Mouse (Mus musculus): ENCODE data around the gene Elf5. TPM values are rescaled to one million over a fixed set of nuclear protein-coding genes. Genes with fewer than 3 reads are reported as not detected.

The Elf5 gene
- polyA plus RNA-seq, 1 experiment, result not detected

DNA sequence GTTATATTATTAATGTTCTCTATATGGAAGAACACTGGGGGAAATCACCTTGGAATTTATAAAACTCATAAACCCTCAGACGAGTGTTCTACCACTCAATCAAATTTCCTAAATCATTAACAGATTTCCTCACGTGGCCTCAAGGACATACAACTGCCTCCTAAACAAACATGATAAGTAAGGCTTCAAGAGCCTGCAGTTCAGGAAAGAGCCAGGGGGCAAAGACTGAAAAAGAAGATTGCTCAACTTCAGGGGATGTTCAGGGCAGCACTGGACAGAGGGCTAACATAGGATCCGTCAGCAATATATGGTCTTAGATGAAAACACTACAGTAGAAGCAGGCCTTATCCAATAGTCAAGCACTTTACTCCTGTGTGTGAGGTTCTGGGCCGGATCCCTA is 66.0 kb downstream of the Elf5 start:
- Histone ChIP-seq H3K27ac (replicated peaks; ENCODE audit: low read depth, low read length) (no peak overlapping the region), H3K4me3 (ENCODE audit: insufficient read depth, low read depth, low read length) (no peak overlapping the region), H3K4me1 (ENCODE audit: control insufficient read depth, insufficient read depth, insufficient read length, low read length) (peaks cover 15% of the 10 kb centered on the region)

DNA sequence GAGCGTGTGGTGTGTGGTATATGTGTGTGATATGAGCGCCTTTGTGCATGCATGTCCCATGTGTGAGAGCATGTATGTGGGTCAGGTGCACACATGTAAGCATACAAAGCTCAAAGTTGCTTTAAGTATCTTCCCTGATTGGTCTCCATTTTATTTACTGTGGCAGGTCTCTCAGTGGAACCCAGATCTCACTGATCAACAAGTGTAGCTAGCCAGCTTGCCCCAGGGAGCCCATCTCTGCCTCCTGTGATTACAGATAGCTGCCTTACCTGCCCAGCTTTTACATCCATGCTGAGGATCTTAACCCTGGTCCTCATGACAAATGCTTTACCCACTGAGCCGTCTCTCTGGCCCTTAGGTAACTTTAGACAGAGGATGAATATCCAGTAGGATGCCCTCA is 66.8 kb downstream of the Elf5 start:
- Histone ChIP-seq H3K27ac (replicated peaks; ENCODE audit: low read depth, low read length) (no peak overlapping the region), H3K4me1 (ENCODE audit: control insufficient read depth, insufficient read depth, insufficient read length, low read length) (peaks cover 20% of the 10 kb centered on the region), H3K4me3 (ENCODE audit: insufficient read depth, low read depth, low read length) (no peak overlapping the region)

DNA sequence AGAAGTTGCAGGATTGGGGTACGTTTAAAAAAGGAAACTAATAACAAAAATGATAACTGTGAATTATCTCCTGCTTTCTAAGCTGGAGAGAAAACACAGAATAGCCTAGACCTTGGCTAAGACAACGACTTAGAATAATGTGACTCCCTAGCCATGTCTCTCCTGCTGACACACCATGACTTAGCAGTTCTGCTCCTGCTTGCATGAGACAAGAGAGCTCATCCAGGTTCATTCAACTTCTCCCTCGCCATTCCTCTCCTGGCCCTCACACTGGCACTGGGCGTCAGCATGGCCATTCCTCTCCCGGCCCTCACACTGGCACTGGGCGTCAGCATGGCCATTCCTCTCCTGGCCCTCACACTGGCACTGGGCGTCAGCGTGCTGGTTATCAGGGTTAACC is 68.8 kb downstream of the Elf5 start:
- H3K27ac ChIP-seq (replicated peaks; ENCODE audit: low read depth, low read length), result peak overlapping the region; percentile 38

DNA sequence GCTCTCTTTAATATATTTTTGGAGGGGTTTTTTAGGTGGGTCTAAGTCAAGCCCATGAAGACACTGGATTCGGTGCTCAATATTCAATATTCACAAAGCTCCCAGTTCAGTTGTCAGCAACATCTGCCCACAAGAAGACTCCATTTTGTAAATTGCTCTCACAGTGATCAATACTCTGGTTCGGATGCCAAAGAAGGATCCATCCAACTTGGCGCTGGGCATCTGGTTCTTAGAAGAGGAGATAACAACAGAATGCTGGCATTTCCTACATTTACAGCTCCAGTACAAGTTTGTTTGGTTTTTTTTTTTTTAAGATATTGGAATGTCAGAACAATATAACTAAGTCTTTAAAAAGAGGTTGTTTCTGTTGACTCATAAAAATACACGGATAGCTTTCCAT is 69.4 kb downstream of the Elf5 start:
- Histone ChIP-seq H3K27ac (replicated peaks; ENCODE audit: low read depth, low read length) (peak overlapping the region; percentile 38; the same call in 1 of the 2 replicates), H3K4me1 (ENCODE audit: control insufficient read depth, insufficient read depth, insufficient read length, low read length) (peaks cover 20% of the 10 kb centered on the region), H3K4me3 (ENCODE audit: insufficient read depth, low read depth, low read length) (peak overlapping the region; percentile 3; the same call in 1 of the 2 replicates)

More for the DNA sequence above, 68.8 kb downstream of the Elf5 start:
- H3K4me1 ChIP-seq (ENCODE audit: control insufficient read depth, insufficient read depth, insufficient read length, low read length), result peaks cover 20% of the 10 kb centered on the region
- H3K4me3 ChIP-seq (ENCODE audit: insufficient read depth, low read depth, low read length), result 0 out of 2 replicates have a peak overlapping the region, but pooled peaks have one; percentile 3

DNA sequence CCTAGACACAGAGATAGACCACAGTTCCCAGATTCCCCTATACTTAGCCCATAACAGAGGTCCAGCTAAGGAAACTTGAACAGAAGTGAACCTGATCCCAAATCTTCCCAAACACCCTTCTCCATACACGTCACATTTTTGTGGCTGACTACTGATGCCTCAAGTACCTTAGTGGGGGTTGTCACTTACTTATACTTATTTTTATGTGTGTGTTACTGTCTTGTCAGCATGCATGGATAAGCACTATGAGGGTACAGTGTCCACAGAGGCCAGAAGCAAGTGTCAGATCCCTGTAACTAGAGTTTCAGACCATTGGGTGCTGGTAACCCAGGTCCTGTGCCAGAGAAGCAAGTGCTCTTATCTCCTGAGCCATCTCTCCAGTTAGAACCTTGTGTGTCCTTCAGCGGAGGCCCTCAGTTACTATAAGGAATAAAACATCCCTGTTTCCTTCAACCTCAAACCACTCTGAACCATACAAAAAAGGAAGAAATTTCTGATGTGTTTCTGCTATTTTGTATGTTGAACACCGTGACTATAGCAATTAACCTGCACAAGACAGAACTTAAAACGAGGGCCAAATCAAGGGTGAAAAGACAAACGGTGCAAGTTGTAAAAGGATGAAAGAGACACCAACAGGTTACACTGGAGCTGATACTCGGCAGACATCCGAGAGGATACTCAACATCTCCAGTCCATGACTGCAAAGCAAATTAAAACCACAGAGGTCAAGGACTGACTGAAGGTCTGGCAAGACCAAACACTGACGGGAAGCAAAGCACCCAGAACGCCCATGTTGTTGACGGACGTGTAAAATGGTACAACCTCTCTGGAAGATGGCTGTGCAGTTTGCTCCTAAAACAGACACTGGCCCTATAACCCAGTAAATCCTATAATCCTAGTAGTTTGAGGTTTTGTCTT is 70.1 kb downstream of the Elf5 start:
- H3K4me1 ChIP-seq (ENCODE audit: control insufficient read depth, insufficient read depth, insufficient read length, low read length), result peaks cover 20% of the 10 kb centered on the region
- peak overlapping the region; percentile 45 for H3K4me3 ChIP-seq (ENCODE audit: insufficient read depth, low read depth, low read length)
- H3K27ac ChIP-seq (replicated peaks; ENCODE audit: low read depth, low read length), result peak overlapping the region; percentile 46; the same call in 1 of the 2 replicates

DNA sequence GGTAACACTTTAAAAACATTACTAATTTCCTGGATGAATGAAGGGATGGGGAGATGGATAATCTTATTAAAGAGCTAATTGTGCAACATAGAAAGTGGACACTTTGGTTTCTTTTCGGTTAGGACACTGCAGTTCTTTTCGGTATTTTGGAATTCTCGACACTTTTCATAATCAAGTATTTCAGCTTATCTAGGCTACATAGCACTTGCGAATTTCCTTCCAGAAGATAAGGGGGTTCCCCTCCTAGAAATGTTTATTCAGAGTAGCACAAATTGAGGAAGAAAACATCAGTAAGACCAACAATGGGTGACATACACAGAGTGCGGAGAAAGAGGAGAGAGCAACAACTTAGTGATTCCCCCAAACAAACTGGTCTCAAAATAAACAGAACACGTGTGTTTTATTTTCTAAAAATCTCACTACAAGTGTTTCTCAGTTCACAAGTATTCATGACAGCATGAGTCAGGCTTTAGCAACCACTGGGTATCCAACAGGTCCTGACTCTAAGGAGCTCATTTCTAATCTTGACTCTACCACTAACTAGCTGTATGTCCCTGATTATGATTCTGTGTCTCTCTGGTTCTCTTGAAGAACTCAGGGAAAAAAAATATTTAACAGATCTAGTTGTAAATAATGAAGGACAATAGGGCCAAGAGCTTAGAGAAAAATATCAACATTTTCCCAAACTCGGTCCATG is 71.9 kb downstream of the Elf5 start:
- Histone ChIP-seq H3K4me1 (ENCODE audit: control insufficient read depth, insufficient read depth, insufficient read length, low read length) (peaks cover 17% of the 10 kb centered on the region), H3K27ac (replicated peaks; ENCODE audit: low read depth, low read length) (peak overlapping the region; percentile 14; the same call in 1 of the 2 replicates), H3K4me3 (ENCODE audit: insufficient read depth, low read depth, low read length) (peak overlapping the region; percentile 93)

DNA sequence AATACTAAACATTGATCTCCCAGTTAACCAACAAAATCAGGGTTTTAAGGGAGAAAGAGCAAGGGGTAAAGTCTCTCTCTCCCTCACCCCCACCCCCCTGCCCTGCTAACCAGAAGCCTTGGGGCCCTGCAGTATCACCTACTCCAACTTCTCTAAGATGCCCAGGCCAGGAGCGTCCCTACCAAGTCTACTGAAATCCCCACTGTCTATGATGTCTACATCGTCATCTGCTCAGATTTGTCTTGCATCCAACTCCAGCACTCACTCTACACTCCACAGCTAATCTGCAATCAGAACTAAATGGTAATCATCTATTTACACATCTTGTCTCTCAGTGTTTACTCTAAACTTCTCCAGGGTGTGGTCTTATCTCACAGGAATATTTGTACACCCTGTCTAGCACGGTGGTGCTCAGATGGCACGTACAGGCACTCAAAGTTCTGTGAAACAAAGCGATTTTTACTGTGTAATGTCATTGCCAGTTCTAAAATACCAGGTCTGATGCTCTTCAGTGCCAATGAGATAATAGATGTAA is 72.6 kb downstream of the Elf5 start:
- Histone ChIP-seq H3K4me1 (ENCODE audit: control insufficient read depth, insufficient read depth, insufficient read length, low read length) (peaks cover 17% of the 10 kb centered on the region), H3K27ac (replicated peaks; ENCODE audit: low read depth, low read length) (peak overlapping the region; percentile 14; the same call in 1 of the 2 replicates), H3K4me3 (ENCODE audit: insufficient read depth, low read depth, low read length) (peak overlapping the region; percentile 93)

DNA sequence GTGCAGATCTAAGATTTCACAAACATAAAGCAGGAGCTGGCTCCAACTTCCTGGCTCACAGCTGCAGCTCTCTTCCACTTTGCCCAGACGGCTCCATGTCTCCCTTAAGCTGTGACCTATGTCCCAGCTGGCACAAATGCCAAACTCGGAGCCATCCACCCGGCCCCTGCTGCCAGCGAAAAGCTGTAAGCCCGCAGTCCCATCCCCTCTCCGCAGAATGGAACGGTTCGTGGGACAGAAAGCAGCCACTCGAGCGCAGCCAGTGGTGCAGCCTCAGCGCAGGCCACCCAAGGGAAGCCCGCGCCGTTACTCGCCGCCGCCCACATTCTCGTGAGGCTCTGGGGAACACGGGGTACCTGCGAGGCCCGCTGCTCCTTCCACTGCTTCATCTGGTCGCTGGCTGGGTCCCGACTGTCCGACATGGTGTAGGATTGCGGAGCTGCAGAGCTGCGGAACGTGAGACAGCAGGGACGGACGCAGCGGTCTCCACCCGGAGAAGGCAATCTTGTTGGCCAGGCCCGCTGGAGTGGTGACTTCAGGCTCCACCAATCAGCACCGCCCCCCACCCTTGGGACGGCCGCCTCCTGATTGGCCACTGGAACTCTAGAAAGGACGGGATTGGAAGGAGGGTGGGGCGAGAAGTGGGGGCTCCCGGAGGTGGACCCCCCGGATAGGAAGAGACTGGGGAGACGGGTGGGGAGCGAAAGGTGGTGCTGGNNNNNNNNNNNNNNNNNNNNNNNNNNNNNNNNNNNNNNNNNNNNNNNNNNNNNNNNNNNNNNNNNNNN is 73.3 kb downstream of the Elf5 start, which contains the start of gene Cat:
Gene Cat, minus strand, starts transcription at position 544 of the 785 bp plus-strand sequence.
- peak within 1 kb of the TSS; percentile 93 for H3K4me3 ChIP-seq (ENCODE audit: insufficient read depth, low read depth, low read length)
- H3K4me1 ChIP-seq (ENCODE audit: control insufficient read depth, insufficient read depth, insufficient read length, low read length), result peaks cover 12% of the 10 kb centered on the region
- H3K27ac ChIP-seq (replicated peaks; ENCODE audit: low read depth, low read length), result peak within 1 kb of the TSS; percentile 96

DNA sequence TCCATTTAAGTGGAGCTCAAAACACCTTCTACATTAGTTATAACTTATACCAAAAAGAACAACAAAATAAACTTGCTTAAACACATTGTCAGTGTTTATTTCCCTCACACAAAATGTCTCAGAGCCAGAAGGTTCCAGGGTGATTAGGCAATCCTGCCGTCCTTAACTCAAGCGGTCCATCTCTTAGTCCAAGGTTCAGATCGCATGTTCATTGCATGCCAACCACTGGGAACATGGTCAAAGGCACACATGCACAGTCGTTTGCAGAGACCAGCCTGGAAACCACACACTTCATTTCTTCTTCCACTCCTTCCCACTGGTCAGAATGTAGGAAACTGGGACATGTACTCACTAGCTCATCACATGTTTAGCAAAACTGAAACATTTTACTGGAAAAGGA is 81.0 kb downstream of the Elf5 start:
- Histone ChIP-seq H3K27ac (replicated peaks; ENCODE audit: low read depth, low read length) (no peak overlapping the region), H3K4me3 (ENCODE audit: insufficient read depth, low read depth, low read length) (no peak overlapping the region)

DNA sequence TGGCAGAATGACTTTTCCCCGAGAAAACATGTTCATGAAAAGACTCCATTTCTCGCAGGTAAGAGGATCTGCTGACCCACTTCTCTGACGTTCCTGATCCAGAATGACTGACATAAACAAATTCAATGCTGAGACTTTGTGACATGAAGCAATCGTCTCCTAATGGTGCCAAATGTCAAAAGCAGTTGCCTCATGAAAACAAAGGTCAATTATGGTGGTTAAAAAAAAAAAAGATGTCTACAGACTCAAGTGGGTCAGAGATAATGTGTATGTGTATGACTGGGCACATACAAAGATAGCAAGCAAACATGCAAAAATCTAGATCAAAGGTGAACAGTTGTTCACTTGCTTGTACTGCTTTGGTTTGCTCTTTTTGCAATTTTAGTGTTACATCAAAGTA is 82.3 kb downstream of the Elf5 start:
- Histone ChIP-seq H3K4me1 (ENCODE audit: control insufficient read depth, insufficient read depth, insufficient read length, low read length) (peaks cover 4% of the 10 kb centered on the region; the same call in 1 of the 2 replicates), H3K27ac (replicated peaks; ENCODE audit: low read depth, low read length) (peak overlapping the region; percentile 86)

More for the DNA sequence above, 81.0 kb downstream of the Elf5 start:
- H3K4me1 ChIP-seq (ENCODE audit: control insufficient read depth, insufficient read depth, insufficient read length, low read length), result peaks cover 4% of the 10 kb centered on the region; the same call in 1 of the 2 replicates

DNA sequence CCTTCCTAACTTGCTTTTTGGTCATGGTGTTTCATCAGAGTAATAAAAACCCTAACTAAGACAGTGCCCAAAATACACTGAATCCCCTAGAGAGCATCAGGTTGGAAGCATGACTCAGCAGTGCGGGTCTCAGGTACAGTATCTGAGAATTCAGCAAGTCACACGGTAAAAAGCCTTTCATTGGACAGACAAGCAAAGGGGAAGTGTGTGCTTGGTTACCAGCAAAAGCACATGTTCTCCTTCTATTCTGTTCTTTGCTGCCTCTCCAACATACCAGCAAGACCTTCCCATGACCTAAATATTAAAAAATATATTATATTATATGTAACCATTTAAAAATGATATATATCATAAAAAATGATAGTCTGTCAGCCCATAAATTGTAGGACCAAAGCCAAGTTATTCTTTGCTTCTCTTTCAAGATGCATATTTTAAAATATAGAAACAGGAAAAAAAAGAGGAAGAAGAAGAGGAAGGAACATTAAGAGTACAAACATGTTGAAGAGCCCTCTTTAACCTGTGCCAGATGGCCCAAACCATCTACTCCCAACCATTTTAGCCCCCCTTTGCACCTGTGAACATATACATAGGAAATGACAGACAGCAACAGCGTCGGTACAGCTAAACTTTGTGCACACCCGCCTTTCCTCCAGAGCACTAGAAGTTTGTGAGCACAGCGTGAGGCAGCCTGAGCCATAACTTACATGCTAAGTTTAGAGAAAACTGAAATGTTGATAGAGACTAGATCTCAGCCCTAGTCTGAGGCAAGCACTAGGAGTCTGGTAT is 84.3 kb downstream of the Elf5 start:
- Histone ChIP-seq H3K27ac (replicated peaks; ENCODE audit: low read depth, low read length) (no peak overlapping the region), H3K4me3 (ENCODE audit: insufficient read depth, low read depth, low read length) (no peak overlapping the region), H3K4me1 (ENCODE audit: control insufficient read depth, insufficient read depth, insufficient read length, low read length) (peaks cover 4% of the 10 kb centered on the region; the same call in 1 of the 2 replicates)

More for the DNA sequence above, 82.3 kb downstream of the Elf5 start:
- H3K4me3 ChIP-seq (ENCODE audit: insufficient read depth, low read depth, low read length), result no peak overlapping the region
